8 mouse cellular contexts compared by ENCODE assay signal in genomic region chr19:46042476-46043011, GRCm38 (mm10). TPM values are rescaled to one million over a fixed set of nuclear protein-coding genes. Genes with fewer than 3 reads are reported as not detected.
DNase-seq lines count a peak whose midpoint lies in the region; ATAC-seq and TF ChIP-seq lines count a peak whose summit lies in the region.

No protein-coding gene starts in this region.

- no peak overlapping the region for H3ac ChIP-seq in myocyte (ENCODE audit: control insufficient read depth, insufficient read length)

- no peak for TF ChIP-seq CTCF in CH12.LX (conservative IDR thresholded peaks at IDR 0.05 in 1 of 2, IDR thresholded peaks at IDR 0.05 in 1 of 2; ENCODE audit: low read depth in 2 of 2, low read length in 2 of 2)

- H3K4me1 ChIP-seq in CH12.LX (ENCODE audit: control insufficient read depth in 1 of 2, insufficient read depth in 2 of 2): peaks cover 8 to 44% of the 10 kb centered on the region in 2 experiments
- H3K4me1 ChIP-seq in hindbrain, embryonic 13.5 days (replicated peaks): peaks cover 73% of the 10 kb centered on the region
- H3K4me1 ChIP-seq in limb, embryonic 11.5 days (ENCODE audit: control insufficient read depth, insufficient read depth, low read length): peaks cover 42% of the 10 kb centered on the region

- no peaks in the 10 kb centered on the region for H3K9me3 ChIP-seq in CH12.LX (replicated peaks; ENCODE audit: low read length)
- no peaks in the 10 kb centered on the region for H3K9me3 ChIP-seq in hindbrain, embryonic 13.5 days
- H3K9me3 ChIP-seq in limb, embryonic 11.5 days (ENCODE audit: control insufficient read depth, low read length): no peaks in the 10 kb centered on the region

- ATAC-seq in hindbrain, embryonic 13.5 days (ENCODE audit: low FRiP score): peak; percentile 21; the same call in 1 of the 2 replicates
- peak; percentile 45 for ATAC-seq in limb, embryonic 11.5 days (ENCODE audit: insufficient number of reproducible peaks, low FRiP score, low TSS enrichment, low read depth)
- ATAC-seq in erythroid progenitor cell, adult 5-6 weeks (replicated peaks; ENCODE audit: low FRiP score, poor library complexity, severe bottlenecking): no peak

- H3K27me3 ChIP-seq in CH12.LX (replicated peaks): peaks cover 22% of the 10 kb centered on the region
- no peaks in the 10 kb centered on the region for H3K27me3 ChIP-seq in hindbrain, embryonic 13.5 days
- H3K27me3 ChIP-seq in limb, embryonic 11.5 days (ENCODE audit: control insufficient read depth, insufficient read depth, low read length): no peaks in the 10 kb centered on the region
- H3K27me3 ChIP-seq in myocyte (ENCODE audit: control insufficient read depth, insufficient read depth, insufficient read length): no peaks in the 10 kb centered on the region

- peak overlapping the region; percentile 81; the same call in 1 of the 2 replicates for H3K9ac ChIP-seq in CH12.LX (ENCODE audit: insufficient read depth, low read depth)
- H3K9ac ChIP-seq in hindbrain, embryonic 13.5 days: peak overlapping the region; percentile 99
- H3K9ac ChIP-seq in limb, embryonic 11.5 days (ENCODE audit: low read length): peak overlapping the region; percentile 56

- no peak for TF ChIP-seq EP300 in CH12.LX (IDR thresholded peaks at IDR 0.05; ENCODE audit: low read length)

- H3K27ac ChIP-seq in CH12.LX (ENCODE audit: insufficient read depth, low read depth): peak overlapping the region; percentile 89
- peak overlapping the region; percentile 99 for H3K27ac ChIP-seq in hindbrain, embryonic 13.5 days
- H3K27ac ChIP-seq in limb, embryonic 11.5 days (replicated peaks; ENCODE audit: low read depth, low read length): peak overlapping the region; percentile 95

- H3K4me2 ChIP-seq in CH12.LX (ENCODE audit: insufficient read depth, low read depth, poor library complexity, severe bottlenecking) (peak overlapping the region; percentile 89), myocyte (ENCODE audit: low read depth) (peak overlapping the region; percentile 86)
- peak overlapping the region; percentile 98 for H3K4me2 ChIP-seq in hindbrain, embryonic 13.5 days
- peak overlapping the region; percentile 47 for H3K4me2 ChIP-seq in limb, embryonic 11.5 days (ENCODE audit: low read depth, severe bottlenecking)

- dilution Hi-C loops in CH12.LX (cut with MboI; ENCODE audit: extremely low pct_ligation_motif_present, extremely low pct_unique_long_range_greater_than_20kb, low sequenced_read_pairs): no loop called here

- H3K36me3 ChIP-seq in CH12.LX (replicated peaks in 1 of 2; ENCODE audit: control insufficient read depth in 1 of 2, insufficient read depth in 1 of 2, low read length in 1 of 2) (no peaks in the 10 kb centered on the region), myocyte (ENCODE audit: control insufficient read depth, insufficient read depth) (no peaks in the 10 kb centered on the region)
- H3K36me3 ChIP-seq in hindbrain, embryonic 13.5 days: no peaks in the 10 kb centered on the region
- H3K36me3 ChIP-seq in limb, embryonic 11.5 days (ENCODE audit: control insufficient read depth, insufficient read depth, low read length): no peaks in the 10 kb centered on the region

- H3K79me2 ChIP-seq in CH12.LX (replicated peaks; ENCODE audit: control insufficient read depth, extremely low read depth, insufficient read depth, poor library complexity, severe bottlenecking): peaks cover 51% of the 10 kb centered on the region
- H3K79me2 ChIP-seq in myocyte (ENCODE audit: control insufficient read depth, insufficient read depth): peaks cover 62% of the 10 kb centered on the region

- TF ChIP-seq POLR2A in CH12.LX (IDR thresholded peaks at IDR 0.05; ENCODE audit: low read depth, low read length): 0 out of 2 replicates have a peak, but pooled peaks have one; percentile 44
- TF ChIP-seq POLR2A in myocyte (IDR thresholded peaks at IDR 0.05; ENCODE audit: insufficient read length, low read depth): peak; percentile 76

- WGBS in hindbrain, embryonic 13.5 days: under 1% methylated on average over 6 of the region's 6 CpGs
- 8% methylated on average over 6 of the region's 6 CpGs for WGBS in limb, embryonic 11.5 days

- no peak for TF ChIP-seq RAD21 in CH12.LX (IDR thresholded peaks at IDR 0.05; ENCODE audit: low read depth, low read length)

- peak; percentile 31 for DNase-seq in 3134 (ENCODE audit: extremely low read depth, insufficient read length, low spot score)
- peak; percentile 66 for DNase-seq in CH12.LX (ENCODE audit: extremely low read depth)
- peak; percentile 81 for DNase-seq in embryo, embryonic 11 days
- peak; percentile 70 for DNase-seq in limb, embryonic 11.5 days (ENCODE audit: low spot score)
- peak; percentile 69 for DNase-seq in thymus, postnatal 4 days

- H3K4me3 ChIP-seq in CH12.LX (replicated peaks in 1 of 3; ENCODE audit: low read depth in 2 of 3, low read length in 2 of 3, poor library complexity in 1 of 3) (peak overlapping the region; percentile 20 to 84 (median 28)), myocyte (peak overlapping the region; percentile 68)
- peak overlapping the region; percentile 93 for H3K4me3 ChIP-seq in hindbrain, embryonic 13.5 days
- peak overlapping the region; percentile 27 for H3K4me3 ChIP-seq in limb, embryonic 11.5 days (ENCODE audit: low read depth, low read length)

- in situ Hi-C loops in CH12.LX (cut with MboI; ENCODE audit: low pct_ligation_motif_present, low pct_unique_long_range_greater_than_20kb, low sequenced_read_pairs): no loop called here

TF ChIP-seq in CH12.LX, 34 proteins besides CTCF, POLR2A, EP300 and RAD21 (continues in another document):
- no peak for TF ChIP-seq JUND (conservative IDR thresholded peaks at IDR 0.05; ENCODE audit: low read depth, low read length)
- 0 out of 2 replicates have a peak, but pooled peaks have one; percentile 30 for TF ChIP-seq TCF12 (IDR thresholded peaks at IDR 0.05; ENCODE audit: low read depth, low read length)
- peak; percentile 90 for TF ChIP-seq MAX (IDR thresholded peaks at IDR 0.05; ENCODE audit: low read length)

TF ChIP-seq in myocyte, 11 proteins besides CTCF, POLR2A, EP300 and RAD21:
- no peak for TF ChIP-seq TCF3 (IDR thresholded peaks at IDR 0.05; ENCODE audit: insufficient read length, low read depth)
- TF ChIP-seq MYOG (IDR thresholded peaks at IDR 0.05; ENCODE audit: control insufficient read depth in 1 of 3, insufficient read depth in 1 of 3, insufficient read length in 2 of 3, low read depth in 2 of 3): no peak
- no peak for TF ChIP-seq E2F4 (IDR thresholded peaks at IDR 0.05; ENCODE audit: insufficient read depth)
- peak; percentile 72 for TF ChIP-seq POLR2AphosphoS2 (IDR thresholded peaks at IDR 0.05; ENCODE audit: insufficient read length, low read depth)
TF ChIP-seq in myocyte: peak in this region for 1.

RNA-seq across cellular contexts. Expression of gene Pprc1, which starts 2.1 kb away (rescaled TPM):
- 21.2 and 26.1 TPM in 2 replicates for total RNA-seq in CH12.LX (2012; rRNA removed)
- total RNA-seq in CH12.LX (2014; rRNA removed): 9.2 and 13.0 TPM in 2 replicates
- 65.0 and 68.7 TPM in 2 replicates for polyA plus RNA-seq in CH12.LX (2012; ENCODE audit: insufficient read length, low read depth)
- polyA plus RNA-seq in hindbrain, embryonic 13.5 days (2015; fragmentation: Nextera tagmentation; extraction: Ambion mirVana): 18.7 and 22.2 TPM in 2 replicates
- polyA plus RNA-seq in limb, embryonic 11.5 days (2014; fragmentation: Nextera tagmentation; extraction: Ambion mirVana): 55.2 and 55.5 TPM in 2 replicates
- polyA plus RNA-seq in myocyte (2012; fragmentation: generic; extraction: Trizol): 19.7 TPM
- 69.2 and 76.8 TPM in 2 replicates for total RNA-seq in erythroid progenitor cell, adult 5-6 weeks (2015; ENCODE audit: low replicate concordance)
- total RNA-seq in erythroid progenitor cell, adult 5-6 weeks (2017; ENCODE audit: low replicate concordance): 76.5 and 82.0 TPM in 2 replicates

RNA-seq across cellular contexts. Expression of gene Ldb1, which starts 2.5 kb away (rescaled TPM):
- total RNA-seq in CH12.LX (2012; rRNA removed) (56.9 and 63.1 TPM in 2 replicates), CH12.LX (2014; rRNA removed) (59.2 and 67.6 TPM in 2 replicates)
- polyA plus RNA-seq in CH12.LX (2012; ENCODE audit: insufficient read length, low read depth) (114 and 120 TPM in 2 replicates), myocyte (2012; fragmentation: generic; extraction: Trizol) (68.7 TPM)
- polyA plus RNA-seq in hindbrain, embryonic 13.5 days (2015; fragmentation: Nextera tagmentation; extraction: Ambion mirVana): 120 and 127 TPM in 2 replicates
- 93.1 and 97.6 TPM in 2 replicates for polyA plus RNA-seq in limb, embryonic 11.5 days (2014; fragmentation: Nextera tagmentation; extraction: Ambion mirVana)
- 45.3 and 53.3 TPM in 2 replicates for total RNA-seq in erythroid progenitor cell, adult 5-6 weeks (2015; ENCODE audit: low replicate concordance)
- 62.8 and 77.5 TPM in 2 replicates for total RNA-seq in erythroid progenitor cell, adult 5-6 weeks (2017; ENCODE audit: low replicate concordance)

RNA-seq across cellular contexts. Expression of gene Nolc1, which starts 33.1 kb away (rescaled TPM):
- total RNA-seq in CH12.LX (2012; rRNA removed) (88.0 and 137 TPM in 2 replicates), CH12.LX (2014; rRNA removed) (96.0 and 99.2 TPM in 2 replicates)
- polyA plus RNA-seq in CH12.LX (2012; ENCODE audit: insufficient read length, low read depth) (333 and 358 TPM in 2 replicates), myocyte (2012; fragmentation: generic; extraction: Trizol) (30.9 TPM)
- 73.4 and 79.5 TPM in 2 replicates for polyA plus RNA-seq in hindbrain, embryonic 13.5 days (2015; fragmentation: Nextera tagmentation; extraction: Ambion mirVana)
- polyA plus RNA-seq in limb, embryonic 11.5 days (2014; fragmentation: Nextera tagmentation; extraction: Ambion mirVana): 133 and 149 TPM in 2 replicates
- total RNA-seq in erythroid progenitor cell, adult 5-6 weeks (2015; ENCODE audit: low replicate concordance): 9.6 and 16.2 TPM in 2 replicates
- total RNA-seq in erythroid progenitor cell, adult 5-6 weeks (2017; ENCODE audit: low replicate concordance): 18.5 and 27.3 TPM in 2 replicates

RNA-seq across cellular contexts. Expression of gene Hps6, which starts 39.2 kb away (rescaled TPM):
- total RNA-seq in CH12.LX (2012; rRNA removed) (10.5 and 10.6 TPM in 2 replicates), CH12.LX (2014; rRNA removed) (6.0 and 6.7 TPM in 2 replicates)
- polyA plus RNA-seq in CH12.LX (2012; ENCODE audit: insufficient read length, low read depth) (5.1 and 5.8 TPM in 2 replicates), myocyte (2012; fragmentation: generic; extraction: Trizol) (12.0 TPM)
- polyA plus RNA-seq in hindbrain, embryonic 13.5 days (2015; fragmentation: Nextera tagmentation; extraction: Ambion mirVana): 3.1 and 3.8 TPM in 2 replicates
- polyA plus RNA-seq in limb, embryonic 11.5 days (2014; fragmentation: Nextera tagmentation; extraction: Ambion mirVana): 2.7 and 3.1 TPM in 2 replicates
- not detected in 2 replicates for total RNA-seq in erythroid progenitor cell, adult 5-6 weeks (2015; ENCODE audit: low replicate concordance)
- 1.2 TPM in 1 of 2 replicates, not detected in the other for total RNA-seq in erythroid progenitor cell, adult 5-6 weeks (2017; ENCODE audit: low replicate concordance)

RNA-seq across cellular contexts. Expression of gene Armh3, which starts 44.3 kb away (rescaled TPM):
- total RNA-seq in CH12.LX (2012; rRNA removed): 1.9 and 2.2 TPM in 2 replicates
- 1.1 and 1.3 TPM in 2 replicates for total RNA-seq in CH12.LX (2014; rRNA removed)
- polyA plus RNA-seq in CH12.LX (2012; ENCODE audit: insufficient read length, low read depth): 4.3 and 4.9 TPM in 2 replicates
- polyA plus RNA-seq in hindbrain, embryonic 13.5 days (2015; fragmentation: Nextera tagmentation; extraction: Ambion mirVana): 22.8 and 23.9 TPM in 2 replicates
- 15.0 and 16.3 TPM in 2 replicates for polyA plus RNA-seq in limb, embryonic 11.5 days (2014; fragmentation: Nextera tagmentation; extraction: Ambion mirVana)
- polyA plus RNA-seq in myocyte (2012; fragmentation: generic; extraction: Trizol): 9.7 TPM
- 0.72 and 3.4 TPM in 2 replicates for total RNA-seq in erythroid progenitor cell, adult 5-6 weeks (2015; ENCODE audit: low replicate concordance)
- total RNA-seq in erythroid progenitor cell, adult 5-6 weeks (2017; ENCODE audit: low replicate concordance): 1.2 and 2.0 TPM in 2 replicates

Comparison
In these comparisons a context has a peak if more than half of its experiments do, and no peak if none do; other contexts are left out.
1. DNase-seq: peak in every context shown above with its lines; median percentile 81 in embryo, embryonic 11 days; 70 in limb, embryonic 11.5 days; 69 in thymus, postnatal 4 days; 66 in CH12.LX; 31 in 3134.
2. H3K4me2 ChIP-seq: peak in every context shown above with its lines; median percentile 98 in hindbrain, embryonic 13.5 days; 89 in CH12.LX; 86 in myocyte; 47 in limb, embryonic 11.5 days.
3. H3K4me3 ChIP-seq: peak in every context shown above with its lines; median percentile 93 in hindbrain, embryonic 13.5 days; 68 in myocyte; 28 in CH12.LX; 27 in limb, embryonic 11.5 days.